Mouse (Mus musculus) naive thymus-derived CD4-positive, alpha-beta T cell, adult 2 months (primary cell): Measurements from ENCODE around the gene Rbm6.

Source experiments
- DNase-seq: peaks from one replicate; pipeline ENCODE4 v3.0.0-alpha.2; 2011; ENCODE audit warnings: low read depth

Gene Rbm6

DNA sequence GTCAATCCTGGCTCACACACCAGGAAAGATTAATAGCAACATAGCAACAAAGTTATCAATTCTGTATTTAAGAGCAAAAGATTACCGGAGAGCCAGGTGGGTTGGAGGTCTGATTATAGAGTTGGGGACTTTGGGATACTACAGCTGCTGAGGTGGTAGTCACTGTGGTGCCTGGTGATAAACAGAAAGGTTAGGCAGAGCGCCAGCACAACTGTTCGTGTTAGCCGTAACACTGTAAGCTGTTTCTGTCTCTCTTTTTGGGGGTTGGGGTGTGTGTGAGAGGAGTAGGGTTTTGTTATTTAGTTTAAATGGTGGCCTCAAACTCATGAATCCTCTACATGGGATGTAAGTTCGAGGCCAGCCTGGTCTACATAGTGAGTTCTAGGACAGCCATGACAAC lies 122.7 kb downstream of the Rbm6 start:
- no peak for DNase-seq

GRCm38 (mm10) chr9:107748063-107748462 lies 125.0 kb downstream of the Rbm6 start:
- no peak for DNase-seq

GRCm38 (mm10) chr9:107747310-107747709 lies 125.7 kb downstream of the Rbm6 start:
- no peak for DNase-seq

DNA sequence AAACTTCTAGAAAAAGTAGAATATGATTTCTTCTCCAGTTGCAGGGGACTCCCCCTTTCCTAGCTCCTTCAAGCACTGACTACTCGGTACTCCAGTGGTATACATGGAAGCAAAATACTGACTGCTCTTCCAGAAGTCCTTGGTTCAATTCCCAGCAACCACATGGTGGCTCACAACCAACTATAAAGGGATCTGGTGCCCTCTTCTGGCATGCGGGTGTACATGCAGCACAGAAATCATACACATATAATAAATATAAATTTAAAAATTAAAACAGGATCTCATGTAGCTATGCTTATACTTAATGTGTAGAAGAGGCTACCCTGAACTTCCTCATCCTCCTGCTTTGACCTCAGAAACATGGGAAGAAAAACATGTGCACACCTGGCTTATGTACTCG lies 126.4 kb downstream of the Rbm6 start:
- DNase-seq, result no peak

DNA sequence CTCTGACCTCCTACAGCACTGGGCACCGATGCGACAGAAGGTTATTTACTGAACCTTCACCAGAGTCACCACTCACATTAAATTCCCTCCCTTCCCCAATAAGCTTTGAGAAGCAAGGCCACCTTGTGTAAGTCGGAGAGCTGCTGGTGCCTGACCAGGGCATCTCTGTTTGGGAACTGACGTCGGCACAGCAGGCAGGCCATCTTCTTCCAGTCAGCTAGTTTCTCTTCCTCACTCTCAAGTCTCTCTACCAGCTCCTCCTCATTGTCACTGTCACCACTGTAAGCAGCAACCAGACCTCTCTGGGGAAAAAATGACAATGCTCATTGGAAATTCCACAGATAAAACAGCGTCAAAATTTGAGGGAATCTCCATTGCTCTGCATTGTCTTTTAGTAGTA lies 129.0 kb downstream of the Rbm6 start:
- no peak for DNase-seq

DNA sequence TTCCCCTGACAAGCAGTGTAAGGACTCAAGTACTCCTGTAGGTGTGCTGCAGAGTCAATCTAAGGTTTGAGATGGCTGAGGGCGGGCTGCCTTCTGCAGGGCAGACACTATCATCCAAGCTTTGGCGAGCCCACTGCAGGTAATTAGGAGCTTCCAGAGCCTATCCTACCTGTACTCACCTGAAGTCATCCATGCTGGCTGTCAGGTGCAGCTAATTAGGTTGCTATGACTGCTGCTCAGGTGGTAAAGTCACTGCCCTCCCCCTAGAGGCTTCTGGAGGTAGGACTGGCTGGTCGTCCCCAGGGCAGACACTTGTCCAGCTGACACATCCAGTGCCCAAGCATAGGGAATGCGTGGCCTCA lies 134.2 kb downstream of the Rbm6 start:
- DNase-seq, result peak; percentile 64

GRCm38 (mm10) chr9:107738020-107738840 lies 134.8 kb downstream of the Rbm6 start:
- peak; percentile 93 for DNase-seq

- DNase-seq, result peak; percentile 75
These were observed 136.9 kb downstream of the Rbm6 start for GRCm38 (mm10) chr9:107736185-107736485.

- DNase-seq, result peak; percentile 34
These were observed 137.5 kb downstream of the Rbm6 start for GRCm38 (mm10) chr9:107735356-107736184.

DNA sequence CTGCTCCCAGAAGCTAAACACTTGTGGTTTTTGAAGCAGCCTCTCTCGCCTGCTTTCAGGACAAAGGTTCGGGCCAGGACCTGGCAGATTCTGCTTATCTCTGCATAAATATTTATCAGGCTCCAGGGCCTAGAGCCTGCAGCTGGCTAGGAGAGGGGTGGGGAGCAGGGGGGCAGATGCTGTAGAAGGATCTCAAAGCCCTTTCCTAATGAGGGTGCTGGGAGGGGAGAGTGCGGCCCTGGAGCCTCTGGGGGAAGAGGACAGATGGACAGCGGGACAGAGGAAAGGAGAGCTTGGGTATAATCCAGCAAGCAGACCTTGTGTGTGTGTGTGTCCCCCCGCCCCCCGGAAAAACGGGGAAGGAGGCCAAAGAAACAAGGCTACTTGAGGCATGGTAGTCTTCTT lies 138.5 kb downstream of the Rbm6 start:
- no peak for DNase-seq

- DNase-seq, result no peak
These were observed 143.3 kb downstream of the Rbm6 start for GRCm38 (mm10) chr9:107729709-107730108.

- DNase-seq, result no peak
These were observed 143.9 kb downstream of the Rbm6 start for GRCm38 (mm10) chr9:107728919-107729670.

DNA sequence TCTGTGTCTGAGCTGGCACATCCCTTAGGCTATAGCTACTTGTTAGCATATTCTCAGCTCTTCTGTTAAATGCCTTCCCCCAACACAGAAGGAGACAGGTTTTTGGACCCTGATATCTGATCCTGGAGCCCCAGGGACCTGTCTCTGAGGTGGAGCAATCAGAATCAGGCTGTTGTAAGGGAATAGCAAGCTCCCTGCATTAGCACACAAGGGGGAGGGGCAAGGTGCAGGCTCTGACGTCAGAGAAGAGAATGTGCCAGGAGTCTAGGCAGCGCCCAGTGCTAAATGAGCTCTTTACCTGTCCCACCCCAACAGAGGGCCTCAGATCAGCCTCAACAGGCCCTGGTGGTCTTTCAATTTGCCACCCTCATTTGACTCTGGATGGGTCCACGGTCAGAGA lies 146.0 kb downstream of the Rbm6 start:
- DNase-seq, result no peak

DNA sequence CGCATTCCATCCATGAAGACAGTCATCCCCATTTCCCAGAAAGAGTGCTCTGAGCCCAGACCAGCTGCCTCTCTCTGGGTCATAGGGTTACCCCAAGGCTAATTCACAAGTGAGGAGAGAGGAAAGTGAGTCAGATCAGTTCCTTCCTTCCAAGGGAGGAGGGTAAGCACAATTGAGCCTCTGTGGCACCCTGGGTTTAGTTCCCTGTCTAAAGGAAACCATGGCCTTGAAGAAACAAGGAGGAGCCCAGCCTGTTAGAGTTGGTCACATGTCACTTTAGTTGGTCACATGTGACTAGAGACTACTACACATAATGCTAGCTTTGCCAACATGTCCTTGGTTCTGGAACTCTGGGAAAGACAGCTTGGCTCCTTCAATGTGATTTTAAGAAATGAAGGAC lies 148.2 kb downstream of the Rbm6 start:
- no peak for DNase-seq

- peak; percentile 55 for DNase-seq
These were observed 149.1 kb downstream of the Rbm6 start for GRCm38 (mm10) chr9:107723794-107724531.
